Mouse (Mus musculus): ENCODE data around the gene Slc44a5. TPM values are rescaled to one million over a fixed set of nuclear protein-coding genes. Genes with fewer than 3 reads are reported as not detected.

The Slc44a5 gene
- polyA plus RNA-seq, 1 experiment, result 3.7 TPM

- no peak overlapping the region for H3K4me3 ChIP-seq (ENCODE audit: control insufficient read depth, low read depth, low read length)
- no peaks in the 10 kb centered on the region for H3K36me3 ChIP-seq (ENCODE audit: control insufficient read depth, insufficient read depth, low read length)
- TF ChIP-seq POLR2A (IDR thresholded peaks at IDR 0.05; ENCODE audit: control insufficient read depth, low read depth, low read length) (no peak), CTCF (IDR thresholded peaks at IDR 0.05; ENCODE audit: control insufficient read depth, insufficient read depth, insufficient replicate concordance, low read depth, low read length) (no peak)
- H3K4me1 ChIP-seq (ENCODE audit: control insufficient read depth, insufficient read depth, low read length), result no peaks in the 10 kb centered on the region
- H3K27ac ChIP-seq (ENCODE audit: control insufficient read depth, insufficient read depth, low read depth, low read length), result no peak overlapping the region
- no peaks in the 10 kb centered on the region for H3K27me3 ChIP-seq (ENCODE audit: control insufficient read depth, insufficient read depth, low read length)
Measured at GRCm38 (mm10) chr3:154183957-154184356, 210.7 kb downstream of the Slc44a5 start.

- Histone ChIP-seq H3K27me3 (ENCODE audit: control insufficient read depth, insufficient read depth, low read length) (no peaks in the 10 kb centered on the region), H3K27ac (ENCODE audit: control insufficient read depth, insufficient read depth, low read depth, low read length) (no peak overlapping the region), H3K36me3 (ENCODE audit: control insufficient read depth, insufficient read depth, low read length) (no peaks in the 10 kb centered on the region), H3K4me3 (ENCODE audit: control insufficient read depth, low read depth, low read length) (no peak overlapping the region), H3K4me1 (ENCODE audit: control insufficient read depth, insufficient read depth, low read length) (no peaks in the 10 kb centered on the region)
- TF ChIP-seq CTCF (IDR thresholded peaks at IDR 0.05; ENCODE audit: control insufficient read depth, insufficient read depth, insufficient replicate concordance, low read depth, low read length) (no peak), POLR2A (IDR thresholded peaks at IDR 0.05; ENCODE audit: control insufficient read depth, low read depth, low read length) (no peak)
Measured at GRCm38 (mm10) chr3:154188668-154189067, 215.4 kb downstream of the Slc44a5 start.

DNA sequence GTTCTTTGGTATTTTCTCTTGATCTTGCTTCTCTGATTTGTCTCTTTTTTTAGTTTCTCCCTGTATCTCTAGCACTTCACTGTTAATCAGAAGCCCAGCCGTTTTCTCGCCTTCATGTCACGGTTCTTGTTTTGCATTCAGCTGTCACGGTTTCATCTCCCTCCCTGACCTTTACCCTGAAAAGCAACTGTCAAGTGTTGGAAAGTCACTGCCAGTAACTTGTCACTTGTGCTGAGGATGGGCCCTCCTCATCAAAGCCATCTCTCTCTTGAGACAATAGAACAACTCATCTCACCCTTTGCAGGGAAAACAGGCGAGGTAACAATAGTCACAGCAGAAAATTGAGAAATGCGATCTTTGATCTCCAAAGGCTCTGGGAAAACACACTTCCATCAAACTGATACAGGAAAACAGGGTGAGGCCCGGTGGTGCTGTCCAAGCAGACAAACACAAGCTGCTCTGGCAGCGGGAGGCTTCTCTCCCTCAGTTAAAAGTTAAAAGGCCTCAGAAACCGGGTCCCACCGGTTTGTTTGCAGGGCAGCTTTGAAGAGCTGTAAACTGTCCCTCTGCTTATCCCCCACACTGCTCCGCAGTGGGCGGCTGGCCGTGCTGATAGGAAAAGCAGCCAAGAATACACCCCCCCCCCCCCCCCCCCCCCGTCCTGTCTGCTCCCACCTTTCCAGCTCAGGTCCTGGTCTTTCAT lies 219.2 kb downstream of the Slc44a5 start:
- Histone ChIP-seq H3K27me3 (ENCODE audit: control insufficient read depth, insufficient read depth, low read length) (no peaks in the 10 kb centered on the region), H3K4me1 (ENCODE audit: control insufficient read depth, insufficient read depth, low read length) (no peaks in the 10 kb centered on the region), H3K4me3 (ENCODE audit: control insufficient read depth, low read depth, low read length) (no peak overlapping the region), H3K36me3 (ENCODE audit: control insufficient read depth, insufficient read depth, low read length) (no peaks in the 10 kb centered on the region), H3K27ac (ENCODE audit: control insufficient read depth, insufficient read depth, low read depth, low read length) (no peak overlapping the region)
- TF ChIP-seq POLR2A (IDR thresholded peaks at IDR 0.05; ENCODE audit: control insufficient read depth, low read depth, low read length), result no peak
- TF ChIP-seq CTCF (IDR thresholded peaks at IDR 0.05; ENCODE audit: control insufficient read depth, insufficient read depth, insufficient replicate concordance, low read depth, low read length), result no peak

DNA sequence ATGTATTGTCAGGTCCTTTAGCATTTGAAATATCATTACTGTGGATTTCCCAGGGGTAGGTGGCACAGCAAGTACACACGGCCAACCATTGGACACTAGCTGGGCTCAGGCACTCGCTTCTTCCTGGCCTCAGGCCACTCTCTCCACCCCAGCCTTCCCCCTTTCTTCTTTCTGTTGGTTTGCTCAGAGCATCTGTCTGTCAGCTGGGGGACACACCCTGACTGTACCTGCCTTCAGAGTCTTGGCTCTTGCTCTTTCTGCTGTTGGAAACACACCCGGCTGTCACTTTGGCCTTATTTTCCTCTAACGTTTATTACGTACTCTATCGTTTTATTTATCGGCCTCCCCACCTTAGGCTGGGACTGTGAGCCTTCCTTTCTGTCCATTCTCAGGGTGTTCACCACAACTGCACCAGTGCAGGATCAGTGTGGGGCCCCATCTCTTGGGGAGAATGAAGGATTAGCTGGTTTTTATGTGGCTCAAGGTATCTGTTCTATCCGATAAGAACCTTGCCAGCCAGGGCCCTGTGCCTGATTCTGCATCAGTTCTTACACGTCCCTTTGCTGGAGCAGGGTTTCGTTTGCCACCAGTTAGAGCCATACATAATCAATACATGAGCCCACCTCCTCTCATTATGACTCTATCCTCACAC lies 220.1 kb downstream of the Slc44a5 start:
- no peaks in the 10 kb centered on the region for H3K4me1 ChIP-seq (ENCODE audit: control insufficient read depth, insufficient read depth, low read length)
- H3K36me3 ChIP-seq (ENCODE audit: control insufficient read depth, insufficient read depth, low read length), result no peaks in the 10 kb centered on the region
- no peak overlapping the region for H3K4me3 ChIP-seq (ENCODE audit: control insufficient read depth, low read depth, low read length)
- H3K27me3 ChIP-seq (ENCODE audit: control insufficient read depth, insufficient read depth, low read length), result no peaks in the 10 kb centered on the region
- TF ChIP-seq POLR2A (IDR thresholded peaks at IDR 0.05; ENCODE audit: control insufficient read depth, low read depth, low read length) (no peak), CTCF (IDR thresholded peaks at IDR 0.05; ENCODE audit: control insufficient read depth, insufficient read depth, insufficient replicate concordance, low read depth, low read length) (no peak)
- no peak overlapping the region for H3K27ac ChIP-seq (ENCODE audit: control insufficient read depth, insufficient read depth, low read depth, low read length)

DNA sequence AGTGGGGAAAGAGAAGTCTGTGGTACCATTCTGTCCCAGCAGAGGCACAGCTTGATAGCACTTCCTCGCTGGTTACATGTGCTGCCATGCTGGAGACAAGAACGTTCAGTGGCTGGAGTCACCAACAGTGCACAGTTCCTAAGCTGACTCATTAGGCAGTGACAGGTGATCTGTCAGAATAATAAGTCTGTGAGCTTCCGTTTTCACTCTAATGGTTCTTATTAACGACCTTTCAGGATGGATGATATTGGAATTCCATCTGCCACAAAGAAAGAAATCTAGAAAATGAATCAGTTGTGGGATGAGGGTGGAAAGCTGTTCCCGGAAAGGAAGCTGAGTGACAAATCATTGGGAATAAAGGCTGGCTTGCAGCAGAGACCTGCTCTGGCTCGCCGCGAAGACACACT lies 227.2 kb downstream of the Slc44a5 start:
- H3K27ac ChIP-seq (ENCODE audit: control insufficient read depth, insufficient read depth, low read depth, low read length), result no peak overlapping the region
- no peak overlapping the region for H3K4me3 ChIP-seq (ENCODE audit: control insufficient read depth, low read depth, low read length)
- H3K36me3 ChIP-seq (ENCODE audit: control insufficient read depth, insufficient read depth, low read length), result no peaks in the 10 kb centered on the region
- no peaks in the 10 kb centered on the region for H3K27me3 ChIP-seq (ENCODE audit: control insufficient read depth, insufficient read depth, low read length)
- TF ChIP-seq POLR2A (IDR thresholded peaks at IDR 0.05; ENCODE audit: control insufficient read depth, low read depth, low read length) (no peak), CTCF (IDR thresholded peaks at IDR 0.05; ENCODE audit: control insufficient read depth, insufficient read depth, insufficient replicate concordance, low read depth, low read length) (no peak)
- no peaks in the 10 kb centered on the region for H3K4me1 ChIP-seq (ENCODE audit: control insufficient read depth, insufficient read depth, low read length)

DNA sequence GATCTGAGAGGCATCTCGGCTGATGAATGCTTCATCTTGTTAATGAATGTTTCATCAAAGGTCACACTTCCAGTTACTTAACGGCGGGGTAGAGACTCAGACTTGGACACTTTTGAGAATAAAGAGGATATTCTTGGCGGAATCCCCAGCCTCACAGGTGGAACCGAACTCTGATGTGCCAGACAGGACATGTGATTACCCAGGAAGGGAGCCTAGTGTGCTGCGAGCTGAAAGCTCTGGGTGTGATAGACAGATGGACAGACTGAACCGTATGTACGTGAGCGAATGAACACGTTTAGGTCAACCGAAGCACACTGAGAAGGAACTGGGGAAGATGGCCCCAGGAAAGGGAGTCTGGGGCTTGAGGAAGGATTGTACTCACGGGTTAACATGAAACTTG lies 228.6 kb downstream of the Slc44a5 start:
- Histone ChIP-seq H3K27me3 (ENCODE audit: control insufficient read depth, insufficient read depth, low read length) (no peaks in the 10 kb centered on the region), H3K27ac (ENCODE audit: control insufficient read depth, insufficient read depth, low read depth, low read length) (no peak overlapping the region), H3K36me3 (ENCODE audit: control insufficient read depth, insufficient read depth, low read length) (no peaks in the 10 kb centered on the region), H3K4me3 (ENCODE audit: control insufficient read depth, low read depth, low read length) (no peak overlapping the region), H3K4me1 (ENCODE audit: control insufficient read depth, insufficient read depth, low read length) (no peaks in the 10 kb centered on the region)
- no peak for TF ChIP-seq POLR2A (IDR thresholded peaks at IDR 0.05; ENCODE audit: control insufficient read depth, low read depth, low read length)
- TF ChIP-seq CTCF (IDR thresholded peaks at IDR 0.05; ENCODE audit: control insufficient read depth, insufficient read depth, insufficient replicate concordance, low read depth, low read length), result no peak

GRCm38 (mm10) chr3:154202383-154202782 lies 229.1 kb downstream of the Slc44a5 start:
- TF ChIP-seq POLR2A (IDR thresholded peaks at IDR 0.05; ENCODE audit: control insufficient read depth, low read depth, low read length) (no peak), CTCF (IDR thresholded peaks at IDR 0.05; ENCODE audit: control insufficient read depth, insufficient read depth, insufficient replicate concordance, low read depth, low read length) (no peak)
- no peaks in the 10 kb centered on the region for H3K36me3 ChIP-seq (ENCODE audit: control insufficient read depth, insufficient read depth, low read length)
- H3K4me3 ChIP-seq (ENCODE audit: control insufficient read depth, low read depth, low read length), result no peak overlapping the region

More at GRCm38 (mm10) chr3:154202383-154202782, 229.1 kb downstream of the Slc44a5 start:
- H3K4me1 ChIP-seq (ENCODE audit: control insufficient read depth, insufficient read depth, low read length), result no peaks in the 10 kb centered on the region
- H3K27me3 ChIP-seq (ENCODE audit: control insufficient read depth, insufficient read depth, low read length), result no peaks in the 10 kb centered on the region
- no peak overlapping the region for H3K27ac ChIP-seq (ENCODE audit: control insufficient read depth, insufficient read depth, low read depth, low read length)
